Mouse (Mus musculus) layer of hippocampus, adult 11-12 months (tissue): Measurements from ENCODE around the gene Pex5.
"Not testable (repeated sequence)": the region's sequence is repeated elsewhere in the genome, so short reads cannot be mapped to it uniquely, and the experiment has no call there.

Experiments used
- DNase-seq: peaks from one replicate; pipeline ENCODE4 v3.0.0; 2022; ENCODE audit warnings: low spot score

Pex5 gene

GRCm38 (mm10) chr6:124427289-124427688 lies 12.4 kb upstream of the Pex5 start:
- no peak for DNase-seq

- no peak for DNase-seq
Observed at GRCm38 (mm10) chr6:124426604-124427003, 11.7 kb upstream of the Pex5 start.

GRCm38 (mm10) chr6:124425523-124425922 lies 10.7 kb upstream of the Pex5 start:
- DNase-seq, result no peak

GRCm38 (mm10) chr6:124425042-124425441 lies 10.2 kb upstream of the Pex5 start:
- not testable (repeated sequence) for DNase-seq

GRCm38 (mm10) chr6:124424068-124424498 lies 9.2 kb upstream of the Pex5 start:
- no peak for DNase-seq

GRCm38 (mm10) chr6:124418686-124419085 lies 3.8 kb upstream of the Pex5 start:
- DNase-seq, result no peak

GRCm38 (mm10) chr6:124415347-124416088 lies 651 bp upstream of the Pex5 start:
- peak; percentile 89 for DNase-seq

- DNase-seq, result peak; percentile 41
Observed at GRCm38 (mm10) chr6:124414150-124414926, 529 bp downstream of the Pex5 start.

GRCm38 (mm10) chr6:124413770-124414149 lies 1.1 kb downstream of the Pex5 start:
- DNase-seq, result no peak

- DNase-seq, result no peak
Observed at GRCm38 (mm10) chr6:124408355-124408754, 6.5 kb downstream of the Pex5 start.

- DNase-seq, result no peak
Observed at GRCm38 (mm10) chr6:124407180-124407579, 7.7 kb downstream of the Pex5 start.

- no peak for DNase-seq
Observed at GRCm38 (mm10) chr6:124406326-124406725, 8.5 kb downstream of the Pex5 start.

- no peak for DNase-seq
Observed at GRCm38 (mm10) chr6:124399738-124400137, 15.1 kb downstream of the Pex5 start.

- not testable (repeated sequence) for DNase-seq
Observed at GRCm38 (mm10) chr6:124394991-124395390, 19.9 kb downstream of the Pex5 start.

- DNase-seq, result no peak
Observed at GRCm38 (mm10) chr6:124380142-124380541, 34.7 kb downstream of the Pex5 start.

GRCm38 (mm10) chr6:124379331-124379730 lies 35.5 kb downstream of the Pex5 start:
- DNase-seq, result peak; percentile 67

GRCm38 (mm10) chr6:124377494-124378255 lies 37.2 kb downstream of the Pex5 start:
- DNase-seq, result no peak

GRCm38 (mm10) chr6:124376311-124376710 lies 38.6 kb downstream of the Pex5 start:
- no peak for DNase-seq

GRCm38 (mm10) chr6:124375435-124375884 lies 39.4 kb downstream of the Pex5 start:
- no peak for DNase-seq

- DNase-seq, result no peak
Observed at GRCm38 (mm10) chr6:124374683-124375082, 40.2 kb downstream of the Pex5 start.

GRCm38 (mm10) chr6:124373584-124374206 lies 41.2 kb downstream of the Pex5 start:
- DNase-seq, result no peak

GRCm38 (mm10) chr6:124364328-124364727 lies 50.5 kb downstream of the Pex5 start:
- no peak for DNase-seq
